Mouse (Mus musculus) testis, adult 2 months (tissue): ENCODE results near the gene Oit3. TPM values are rescaled to one million over a fixed set of nuclear protein-coding genes. Genes with fewer than 3 reads are reported as not detected.
A peak's percentile ranks its signal among the peaks of the same experiment; 100 is the strongest.

Source experiments
- H3K27ac ChIP-seq: fragments of 200-500 bp; 2 replicates; pipeline ENCODE4 v1.5.1; 2012; ENCODE audit warnings: low read depth, low read length; ENCODE audit not compliant: control insufficient read depth, insufficient read depth
- H3K27me3 ChIP-seq: fragments of 200-500 bp; 2 replicates; pipeline ENCODE4 v1.6.1; 2012; ENCODE audit warnings: mild to moderate bottlenecking, low read length, moderate library complexity; ENCODE audit not compliant: control insufficient read depth, insufficient read depth
- H3K36me3 ChIP-seq: fragments of 200-500 bp; 2 replicates; pipeline ENCODE4 v1.6.1; 2012; ENCODE audit warnings: mild to moderate bottlenecking, low read length; ENCODE audit not compliant: control insufficient read depth, insufficient read depth
- H3K4me1 ChIP-seq: fragments of 200-500 bp; 2 replicates; pipeline ENCODE4 v1.6.1; 2012; ENCODE audit warnings: low read length; ENCODE audit not compliant: control insufficient read depth, insufficient read depth
- H3K4me3 ChIP-seq: fragments of 200-500 bp; 2 replicates; pipeline ENCODE4 v1.5.1; 2012; ENCODE audit warnings: low read depth, mild to moderate bottlenecking, low read length, moderate library complexity, mixed read lengths; ENCODE audit not compliant: control insufficient read depth
- CTCF ChIP-seq: fragments of 200-500 bp; IDR thresholded peaks from 2 replicates; pipeline ENCODE4 v1.5.1; 2012; ENCODE audit warnings: low read depth, mild to moderate bottlenecking, inconsistent platforms, low read length, moderate library complexity; ENCODE audit not compliant: control insufficient read depth, insufficient read depth, insufficient replicate concordance
- POLR2A ChIP-seq: fragments of 200-500 bp; IDR thresholded peaks from 2 replicates; pipeline ENCODE4 v1.6.1; 2012; ENCODE audit warnings: low read depth, mild to moderate bottlenecking, inconsistent platforms, low read length, moderate library complexity; ENCODE audit not compliant: control insufficient read depth
- polyA plus RNA-seq: library from polyadenylated mRNA; depleted of rRNA; stranded (reverse); fragments of >200 nt; gene quantifications from 2 replicates; pipeline ENCODE4 v1.2.3, GENCODE M21; 2012; rRNA removed

Gene Oit3
- polyA plus RNA-seq, 1 experiment: 3.0 TPM

DNA sequence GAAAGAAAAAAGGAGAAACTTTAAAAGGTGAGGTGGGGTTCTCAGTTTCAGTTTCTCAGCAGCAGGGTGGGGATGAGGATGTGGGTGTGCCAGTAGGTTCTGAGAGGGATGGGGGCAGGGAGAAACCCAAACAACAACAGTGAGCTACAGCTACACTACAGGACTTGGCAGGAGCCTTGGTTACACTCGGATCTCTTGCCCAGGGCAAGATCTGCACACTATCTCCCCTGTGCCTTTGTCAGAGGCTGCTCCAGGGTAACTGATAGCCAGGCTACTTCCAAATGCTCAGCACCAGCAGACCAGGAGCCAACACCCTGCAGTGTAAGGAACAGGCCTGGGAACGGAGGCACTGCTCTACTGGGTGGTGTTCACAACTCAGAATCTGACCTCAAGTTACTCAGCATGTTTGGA, 61.2 kb downstream of the Oit3 start:
- TF ChIP-seq CTCF: no peak
- no peak for TF ChIP-seq POLR2A
- Histone ChIP-seq H3K36me3 (no peaks in the 10 kb centered on the region), H3K4me3 (no peak overlapping the region), H3K27ac (no peak overlapping the region), H3K27me3 (no peaks in the 10 kb centered on the region), H3K4me1 (no peaks in the 10 kb centered on the region)

DNA sequence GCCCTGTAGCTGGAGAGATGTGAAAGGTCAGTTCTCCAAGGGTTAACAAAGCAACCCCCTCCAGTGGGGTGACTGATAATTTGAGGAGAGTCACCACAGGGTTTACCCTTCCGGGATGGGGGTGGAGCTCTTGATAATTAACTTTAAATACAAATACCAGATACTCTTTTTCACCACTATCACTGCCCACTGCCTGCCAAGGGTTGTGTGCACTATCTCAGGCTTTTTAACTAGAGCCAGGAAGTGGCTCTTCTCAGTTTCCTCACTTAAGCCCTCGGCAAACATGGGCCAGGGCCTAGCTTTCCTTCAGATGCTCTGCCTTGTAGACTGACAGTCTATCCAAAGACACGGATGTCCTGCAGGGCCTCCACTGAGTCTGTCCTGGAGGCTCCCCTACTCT, 61.7 kb downstream of the Oit3 start:
- TF ChIP-seq CTCF (no peak), POLR2A (no peak)
- no peak overlapping the region for H3K27ac ChIP-seq
- no peaks in the 10 kb centered on the region for H3K27me3 ChIP-seq
- no peaks in the 10 kb centered on the region for H3K36me3 ChIP-seq
- no peaks in the 10 kb centered on the region for H3K4me1 ChIP-seq
- no peak overlapping the region for H3K4me3 ChIP-seq

DNA sequence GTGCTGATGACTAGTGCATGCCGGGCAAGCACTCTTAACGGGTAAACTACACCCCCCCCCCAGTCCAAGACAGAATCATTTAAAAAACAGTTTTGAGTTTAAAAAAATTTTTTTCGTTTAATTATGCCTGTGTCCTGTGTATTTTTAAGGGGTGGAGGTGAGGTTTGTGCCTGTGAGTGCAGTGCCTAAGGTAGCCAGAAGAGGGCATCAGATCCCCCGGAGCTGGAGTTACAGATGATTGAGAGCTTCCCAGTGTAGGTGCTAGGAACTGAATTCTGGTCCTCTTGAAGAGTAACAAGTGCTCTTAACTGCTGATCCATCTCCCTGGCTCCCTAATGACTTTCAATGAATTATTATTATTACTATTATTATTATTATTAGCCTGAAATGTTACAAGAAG, 62.9 kb downstream of the Oit3 start:
- H3K4me3 ChIP-seq: no peak overlapping the region
- H3K27ac ChIP-seq: no peak overlapping the region
- TF ChIP-seq CTCF (peak; percentile 53; the same call in 1 of the 2 replicates), POLR2A (no peak)
- H3K36me3 ChIP-seq: no peaks in the 10 kb centered on the region
- H3K27me3 ChIP-seq: no peaks in the 10 kb centered on the region
- no peaks in the 10 kb centered on the region for H3K4me1 ChIP-seq

DNA sequence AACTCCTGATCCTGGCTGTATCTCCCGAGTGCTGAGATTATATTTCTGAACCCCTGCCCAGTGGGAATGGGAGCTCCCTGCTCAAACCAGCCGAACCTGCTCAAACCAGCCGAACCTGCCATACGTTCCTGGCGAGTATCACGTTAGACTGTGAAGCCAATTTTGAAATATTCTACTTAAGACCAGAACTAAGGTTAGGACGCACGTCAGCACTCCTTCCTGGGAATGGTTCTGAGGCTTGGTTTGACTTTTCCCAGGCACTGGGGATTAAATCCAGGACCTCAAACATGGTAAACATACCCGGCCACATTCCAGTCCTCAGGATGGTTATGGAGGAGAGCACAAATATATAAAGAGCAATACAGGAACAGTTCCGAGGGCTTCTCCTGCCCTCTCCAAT, 63.7 kb downstream of the Oit3 start:
- no peaks in the 10 kb centered on the region for H3K27me3 ChIP-seq
- no peak overlapping the region for H3K4me3 ChIP-seq
- no peak overlapping the region for H3K27ac ChIP-seq
- H3K36me3 ChIP-seq: no peaks in the 10 kb centered on the region
- H3K4me1 ChIP-seq: no peaks in the 10 kb centered on the region
- no peak for TF ChIP-seq CTCF
- TF ChIP-seq POLR2A: no peak

Other genes with a start within 250 kb of the Oit3 start
- gene Sept10, start 219.9 kb downstream of the Oit3 start, polyA plus RNA-seq: 45.5 and 52.0 TPM in 2 replicates
- gene Sowahc, start 219.8 kb downstream of the Oit3 start, polyA plus RNA-seq: 2.3 and 2.5 TPM in 2 replicates
- 4.8 and 6.9 TPM in 2 replicates for gene P4ha1, start 118.5 kb downstream of the Oit3 start, polyA plus RNA-seq
- 5.1 and 6.3 TPM in 2 replicates for gene Gm10273, start 46.1 kb downstream of the Oit3 start, polyA plus RNA-seq
- 0.14 and 0.19 TPM in 2 replicates for gene Pla2g12b, start 38.1 kb downstream of the Oit3 start, polyA plus RNA-seq
- not detected in 2 replicates for gene Gm10322, start 174.3 kb upstream of the Oit3 start, polyA plus RNA-seq
- gene Mcu, start 174.9 kb upstream of the Oit3 start, polyA plus RNA-seq: 15.9 and 16.7 TPM in 2 replicates